Mouse (Mus musculus) CH12.LX (cell line): ENCODE measurements around the gene L3mbtl2. TPM values are rescaled to one million over a fixed set of nuclear protein-coding genes. Genes with fewer than 3 reads are reported as not detected.

Experiments used
- DNase-seq: peaks from one replicate; pipeline ENCODE4 v3.0.0-alpha.2; 2013; ENCODE audit errors: extremely low read depth
- H3K27ac ChIP-seq: 2 replicates; pipeline ENCODE4 v1.5.1; 2012; ENCODE audit warnings: low read depth, mild to moderate bottlenecking, control low read depth, moderate library complexity; ENCODE audit not compliant: insufficient read depth
- H3K27me3 ChIP-seq: replicated peaks from 2 replicates; pipeline ENCODE3; 2012; ENCODE audit warnings: inconsistent platforms
- H3K36me3 ChIP-seq, 2 experiments: replicated peaks in 1 of 2; 2 replicates each; pipeline versions ENCODE3 to v1.6.1; 2012; ENCODE audit warnings: inconsistent platforms in 1 of 2, low read length in 1 of 2, mild to moderate bottlenecking in 1 of 2, mixed read lengths in 1 of 2, moderate library complexity in 1 of 2; ENCODE audit not compliant: control insufficient read depth in 1 of 2, insufficient read depth in 1 of 2
- H3K4me1 ChIP-seq, 2 experiments: 2 replicates each; pipeline ENCODE4 v1.6.1; 2012; ENCODE audit warnings: inconsistent platforms in 1 of 2, moderate library complexity in 1 of 2; ENCODE audit not compliant: insufficient read depth in 2 of 2, control insufficient read depth in 1 of 2
- H3K4me2 ChIP-seq: 2 replicates; pipeline ENCODE4 v1.6.1; 2012; ENCODE audit warnings: low read depth, mild to moderate bottlenecking, control low read depth; ENCODE audit not compliant: poor library complexity, insufficient read depth, severe bottlenecking
- H3K4me3 ChIP-seq, 3 experiments: fragments of 150-350 bp in 1 of 3; sonication (generic) in 1 of 3; replicated peaks in 1 of 3; 2 replicates each; pipeline versions ENCODE3 to v1.5.1; 2011 to 2012; ENCODE audit warnings: low read depth in 2 of 3, low read length in 2 of 3, mild to moderate bottlenecking in 2 of 3, moderate library complexity in 2 of 3, control low read depth in 1 of 3, improper control_type of control experiment in 1 of 3, inconsistent platforms in 1 of 3, mixed read lengths in 1 of 3; ENCODE audit not compliant: poor library complexity in 1 of 3
- H3K79me2 ChIP-seq: replicated peaks from 2 replicates; pipeline ENCODE4 v1.6.1; 2012; ENCODE audit warnings: mild to moderate bottlenecking, moderate library complexity; ENCODE audit not compliant: control insufficient read depth, poor library complexity, insufficient read depth, severe bottlenecking; ENCODE audit errors: extremely low read depth
- H3K9ac ChIP-seq: 2 replicates; pipeline ENCODE4 v1.6.1; 2012; ENCODE audit warnings: low read depth, mild to moderate bottlenecking, control low read depth, moderate library complexity; ENCODE audit not compliant: insufficient read depth
- H3K9me3 ChIP-seq: replicated peaks from 2 replicates; pipeline ENCODE3; 2012; ENCODE audit warnings: low read length, inconsistent platforms, mixed read lengths
- BHLHE40 ChIP-seq: IDR thresholded peaks from 2 replicates; pipeline ENCODE4 v1.6.1; 2011; ENCODE audit warnings: mild to moderate bottlenecking, low read depth, low read length, improper control_type of control experiment
- CHD2 ChIP-seq: IDR thresholded peaks from 2 replicates; pipeline ENCODE4 v1.6.1; 2011; ENCODE audit warnings: low read length, improper control_type of control experiment
- E2F4 ChIP-seq: IDR thresholded peaks from 2 replicates; pipeline ENCODE4 v1.6.1; 2011; ENCODE audit warnings: low read depth, low read length, improper control_type of control experiment; ENCODE audit not compliant: insufficient replicate concordance
- ELF1 ChIP-seq: IDR thresholded peaks from 2 replicates; pipeline ENCODE4 v1.6.1; 2014; ENCODE audit warnings: low read depth, mild to moderate bottlenecking, inconsistent platforms, low read length, improper control_type of control experiment
- ETS1 ChIP-seq: conservative IDR thresholded peaks from 2 replicates; pipeline ENCODE4 v1.6.1; 2012; ENCODE audit warnings: low read depth, mild to moderate bottlenecking, inconsistent platforms, low read length, improper control_type of control experiment, moderate library complexity
- GABPA ChIP-seq: IDR thresholded peaks from 2 replicates; pipeline ENCODE4 v1.6.1; 2012; ENCODE audit warnings: low read depth, low read length, improper control_type of control experiment, inconsistent platforms; ENCODE audit not compliant: insufficient replicate concordance
- HCFC1 ChIP-seq: IDR thresholded peaks from 2 replicates; pipeline ENCODE4 v1.6.1; 2012; ENCODE audit warnings: low read depth, mild to moderate bottlenecking, inconsistent platforms, low read length, improper control_type of control experiment
- JUN ChIP-seq: IDR thresholded peaks from 2 replicates; pipeline ENCODE4 v1.6.1; 2011; ENCODE audit warnings: low read depth, mild to moderate bottlenecking, low read length, improper control_type of control experiment, moderate library complexity; ENCODE audit not compliant: insufficient read depth
- MAFK ChIP-seq: IDR thresholded peaks from 2 replicates; pipeline ENCODE4 v1.6.1; 2011; ENCODE audit warnings: low read length, improper control_type of control experiment; ENCODE audit not compliant: insufficient replicate concordance
- MEF2A ChIP-seq: IDR thresholded peaks from 2 replicates; pipeline ENCODE4 v1.6.1; 2014; ENCODE audit warnings: low read depth, mild to moderate bottlenecking, inconsistent platforms, low read length, improper control_type of control experiment, borderline replicate concordance
- NELFE ChIP-seq: IDR thresholded peaks from 2 replicates; pipeline ENCODE4 v1.6.1; 2011; ENCODE audit warnings: low read depth, low read length, improper control_type of control experiment
- NRF1 ChIP-seq: IDR thresholded peaks from 2 replicates; pipeline ENCODE4 v1.6.1; 2014; ENCODE audit warnings: low read depth, mild to moderate bottlenecking, inconsistent platforms, low read length, improper control_type of control experiment, moderate library complexity
- PAX5 ChIP-seq: IDR thresholded peaks from 2 replicates; pipeline ENCODE4 v1.6.1; 2012; ENCODE audit warnings: low read length, inconsistent platforms, mixed read lengths
- POLR2A ChIP-seq: IDR thresholded peaks from 2 replicates; pipeline ENCODE4 v1.6.1; 2011; ENCODE audit warnings: low read depth, mild to moderate bottlenecking, improper control_type of control experiment, low read length
- RAD21 ChIP-seq: IDR thresholded peaks from 2 replicates; pipeline ENCODE4 v1.6.1; 2011; ENCODE audit warnings: low read depth, mild to moderate bottlenecking, low read length, improper control_type of control experiment, moderate library complexity
- RCOR1 ChIP-seq: conservative IDR thresholded peaks from 2 replicates; pipeline ENCODE4 v1.6.1; 2012; ENCODE audit warnings: low read depth, mild to moderate bottlenecking, inconsistent platforms, low read length, improper control_type of control experiment
- SIN3A ChIP-seq: IDR thresholded peaks from 2 replicates; pipeline ENCODE4 v1.6.1; 2012; ENCODE audit warnings: low read length, improper control_type of control experiment, inconsistent platforms
- SMC3 ChIP-seq: IDR thresholded peaks from 2 replicates; pipeline ENCODE4 v1.6.1; 2011; ENCODE audit warnings: low read depth, low read length, improper control_type of control experiment
- USF2 ChIP-seq: conservative IDR thresholded peaks from 2 replicates; pipeline ENCODE4 v1.6.1; 2011; ENCODE audit warnings: low read depth, low read length, improper control_type of control experiment
- ZNF384 ChIP-seq: IDR thresholded peaks from 2 replicates; pipeline ENCODE4 v1.6.1; 2012; ENCODE audit warnings: low read depth, low read length, improper control_type of control experiment, inconsistent platforms
- dilution Hi-C: fragments of 300-500 bp; cut with MboI; formaldehyde crosslinking; loops from 2 replicates; pipeline ENCODE4 v1.14.3; 2020; ENCODE audit warnings: low sequenced_read_pairs; ENCODE audit not compliant: extremely low pct_unique_long_range_greater_than_20kb, extremely low pct_ligation_motif_present
- in situ Hi-C: fragments of 300-500 bp; cut with MboI; formaldehyde crosslinking; loops from 3 replicates; pipeline ENCODE4 v1.14.3; 2019; ENCODE audit warnings: low sequenced_read_pairs, low pct_ligation_motif_present, low pct_unique_long_range_greater_than_20kb, mixed read lengths
- polyA plus RNA-seq: library from polyadenylated mRNA; unstranded; fragments of >175 nt; gene quantifications from 2 replicates; pipeline ENCODE4 v1.2.1, GENCODE M21; 2012; ENCODE audit warnings: low read depth; ENCODE audit not compliant: insufficient read length
- total RNA-seq, 2 experiments: library from RNA; depleted of rRNA; stranded (reverse); fragments of 300-350 nt in 1 of 2; fragments of >200 nt in 1 of 2; gene quantifications; 2 replicates each; pipeline ENCODE4 v1.2.3; 2012 to 2014

Gene L3mbtl2
- total and polyA plus RNA-seq, 3 experiments: 26.4 to 40.0 (median 29.7) TPM

DNA sequence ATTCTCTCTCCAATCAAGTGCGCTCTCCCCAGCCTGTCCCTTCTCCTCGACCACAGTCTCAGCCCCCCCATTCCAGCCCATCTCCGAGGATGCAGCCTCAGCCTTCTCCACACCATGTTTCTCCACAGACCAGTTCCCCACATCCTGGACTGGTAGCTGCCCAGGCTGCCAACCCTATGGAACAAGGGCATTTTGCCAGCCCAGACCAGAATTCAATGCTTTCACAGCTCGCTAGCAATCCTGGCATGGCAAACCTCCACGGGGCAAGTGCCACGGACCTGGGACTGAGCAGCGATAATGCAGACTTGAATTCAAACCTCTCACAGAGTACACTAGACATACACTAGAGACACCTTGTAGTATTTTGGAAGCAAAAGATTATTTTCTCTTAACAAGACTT lies 13.1 kb upstream of the L3mbtl2 start:
- TF ChIP-seq CHD2 (no peak), RAD21 (no peak), BHLHE40 (no peak), RCOR1 (no peak), NELFE (no peak), ELF1 (no peak), JUN (no peak), MEF2A (no peak), ETS1 (no peak)
- peaks cover 2% of the 10 kb centered on the region for H3K9me3 ChIP-seq
- H3K79me2 ChIP-seq: no peaks in the 10 kb centered on the region
- in situ Hi-C loops: no loop called here
- H3K27ac ChIP-seq: no peak overlapping the region
- dilution Hi-C loops: no loop called here
- H3K4me1 ChIP-seq: no peaks in the 10 kb centered on the region
- DNase-seq: no peak
- H3K9ac ChIP-seq: no peak overlapping the region
- no peaks in the 10 kb centered on the region for H3K27me3 ChIP-seq
- H3K4me3 ChIP-seq: no peak overlapping the region
- peaks cover 40 to 60% of the 10 kb centered on the region in 2 experiments for H3K36me3 ChIP-seq
- H3K4me2 ChIP-seq: no peak overlapping the region

DNA sequence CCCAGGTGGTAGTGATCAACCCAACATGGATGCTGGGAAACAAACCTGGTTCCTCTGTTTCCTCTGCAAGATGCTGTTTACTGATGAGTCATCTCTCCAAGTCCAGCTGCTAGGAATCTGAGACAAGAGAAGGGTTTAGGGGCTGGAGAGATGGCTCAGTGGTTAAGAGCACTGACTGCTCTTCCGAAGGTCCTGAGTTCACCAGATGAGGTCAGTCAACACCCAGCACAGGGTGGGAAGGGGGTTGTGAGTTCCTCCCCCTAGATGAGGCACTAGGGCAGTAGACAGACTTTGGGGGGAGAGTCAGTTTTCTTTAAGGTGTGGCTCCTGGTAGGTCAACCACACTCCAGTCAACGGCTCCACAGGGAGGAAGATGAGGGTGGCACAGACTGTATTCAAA lies 2.0 kb upstream of the L3mbtl2 start:
- H3K36me3 ChIP-seq: peaks cover 0 to under 1% of the 10 kb centered on the region in 2 experiments
- TF ChIP-seq USF2 (no peak), POLR2A (no peak), ZNF384 (no peak), NELFE (no peak), HCFC1 (no peak), MAFK (no peak)
- TF ChIP-seq, all 38 proteins: peak for 0
- no peaks in the 10 kb centered on the region for H3K27me3 ChIP-seq
- H3K4me2 ChIP-seq: no peak overlapping the region
- in situ Hi-C loops: no loop called here
- peaks cover 3% of the 10 kb centered on the region for H3K9me3 ChIP-seq
- dilution Hi-C loops: no loop called here
- no peak overlapping the region for H3K27ac ChIP-seq
- no peak overlapping the region for H3K4me3 ChIP-seq
- H3K4me1 ChIP-seq: peaks cover 0 to 13% of the 10 kb centered on the region in 2 experiments; a peak in 2 of 4 replicates
- H3K9ac ChIP-seq: no peak overlapping the region
- peaks cover 20% of the 10 kb centered on the region for H3K79me2 ChIP-seq
- no peak for DNase-seq

DNA sequence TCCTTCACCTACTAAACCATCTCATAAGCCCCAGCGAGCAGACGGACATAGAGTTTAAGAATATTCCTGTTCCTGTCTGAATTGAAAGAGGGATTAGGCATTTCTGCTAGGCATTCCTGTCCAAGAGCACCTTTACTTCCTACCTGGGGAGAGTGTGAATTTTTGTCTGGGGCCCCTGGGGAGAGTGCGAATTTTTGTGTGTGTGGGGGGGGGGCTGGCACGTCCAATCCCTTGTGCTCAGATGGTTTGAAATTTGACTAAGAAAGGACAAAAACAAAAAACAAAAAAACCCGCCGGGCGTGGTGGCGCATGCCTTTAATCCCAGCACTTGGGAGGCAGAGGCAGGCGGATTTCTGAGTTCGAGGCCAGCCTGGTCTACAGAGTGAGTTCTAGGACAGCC lies 408 bp upstream of the L3mbtl2 start:
- H3K27me3 ChIP-seq: no peaks in the 10 kb centered on the region
- peak overlapping the region; percentile 7; the same call in 1 of the 2 replicates for H3K4me2 ChIP-seq
- H3K4me1 ChIP-seq: peaks cover 0 to 13% of the 10 kb centered on the region in 2 experiments; a peak in 2 of 4 replicates
- no peak overlapping the region for H3K9ac ChIP-seq
- in situ Hi-C loops: no loop called here
- H3K9me3 ChIP-seq: no peaks in the 10 kb centered on the region
- H3K4me3 ChIP-seq: peak overlapping the region in 2 of 3 experiments; percentile 33 to 97
- H3K27ac ChIP-seq: no peak overlapping the region
- dilution Hi-C loops: no loop called here
- peaks cover 20% of the 10 kb centered on the region for H3K79me2 ChIP-seq
- TF ChIP-seq E2F4 (no peak), SIN3A (no peak), POLR2A (no peak), NELFE (no peak), SMC3 (no peak), NRF1 (no peak), PAX5 (no peak), GABPA (no peak), HCFC1 (no peak), ETS1 (no peak)
- no peak for DNase-seq
- peaks cover 16% of the 10 kb centered on the region in 2 experiments for H3K36me3 ChIP-seq
